Mouse (Mus musculus) cerebellum, adult 11-12 months (tissue): ENCODE results near the gene Ezh1.

ENCODE experiments used
- DNase-seq: peaks from one replicate; pipeline ENCODE4 v3.0.0; 2022

The Ezh1 gene

GRCm38 (mm10) chr11:101180261-101180660 is 46.0 kb downstream of the Ezh1 start:
- peak; percentile 47 for DNase-seq

DNA sequence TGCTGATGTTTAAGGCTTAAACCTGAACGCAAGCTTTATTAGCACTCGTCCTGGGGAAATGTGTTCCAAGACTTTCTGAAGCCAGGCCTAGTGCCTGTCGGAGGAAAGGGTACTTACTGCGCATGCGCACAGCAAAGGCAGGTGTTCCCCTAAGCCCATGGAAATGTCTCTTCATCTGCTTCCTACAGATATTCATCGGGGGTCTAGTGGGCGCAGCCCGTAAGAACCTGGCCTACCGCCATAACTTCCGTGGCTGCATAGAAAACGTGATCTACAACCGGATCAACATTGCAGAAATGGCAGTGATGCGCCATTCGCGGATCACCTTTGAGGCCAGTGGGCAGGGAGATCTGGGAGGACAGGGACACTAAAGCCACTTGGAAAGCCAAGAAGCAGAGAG is 47.0 kb downstream of the Ezh1 start:
- DNase-seq: peak; percentile 82

- DNase-seq: peak; percentile 75
Measured at GRCm38 (mm10) chr11:101178061-101179058, 47.9 kb downstream of the Ezh1 start.

DNA sequence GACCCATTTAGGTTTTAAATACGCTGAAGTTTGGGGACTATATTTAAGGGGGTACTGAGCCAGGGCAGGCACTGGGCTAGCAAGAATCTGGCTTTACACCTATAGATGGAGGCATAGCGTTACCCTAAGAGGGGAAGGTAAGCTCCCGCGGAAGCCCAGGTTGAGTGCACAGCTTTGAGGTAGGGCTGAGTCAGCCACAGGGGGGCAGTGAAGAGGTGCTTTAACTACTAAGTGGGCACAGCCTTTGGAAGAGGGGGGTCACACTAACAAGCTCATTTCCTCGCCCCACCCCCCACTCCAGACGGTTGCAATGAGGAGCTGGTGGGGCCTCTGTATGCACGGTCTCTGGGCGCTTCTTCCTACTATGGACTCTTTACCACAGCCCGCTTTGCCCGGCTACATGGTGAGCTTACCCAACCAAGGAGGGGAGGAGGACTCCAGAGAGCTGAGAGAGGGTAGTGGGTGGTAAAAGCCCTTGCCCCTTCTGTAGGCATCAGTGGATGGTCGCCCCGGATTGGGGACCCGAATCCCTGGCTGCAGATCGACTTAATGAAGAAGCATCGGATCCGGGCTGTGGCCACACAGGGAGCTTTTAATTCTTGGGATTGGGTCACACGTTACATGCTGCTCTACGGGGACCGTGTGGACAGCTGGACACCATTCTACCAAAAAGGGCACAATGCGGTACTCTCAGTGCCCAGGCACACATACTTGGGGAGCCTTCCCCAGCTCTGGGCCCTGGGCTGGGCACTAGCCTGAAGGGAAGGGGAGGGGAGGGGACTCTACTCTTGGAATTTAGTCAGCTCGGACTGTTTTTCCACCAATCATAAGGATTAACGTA is 49.1 kb downstream of the Ezh1 start:
- peak; percentile 91 for DNase-seq

DNA sequence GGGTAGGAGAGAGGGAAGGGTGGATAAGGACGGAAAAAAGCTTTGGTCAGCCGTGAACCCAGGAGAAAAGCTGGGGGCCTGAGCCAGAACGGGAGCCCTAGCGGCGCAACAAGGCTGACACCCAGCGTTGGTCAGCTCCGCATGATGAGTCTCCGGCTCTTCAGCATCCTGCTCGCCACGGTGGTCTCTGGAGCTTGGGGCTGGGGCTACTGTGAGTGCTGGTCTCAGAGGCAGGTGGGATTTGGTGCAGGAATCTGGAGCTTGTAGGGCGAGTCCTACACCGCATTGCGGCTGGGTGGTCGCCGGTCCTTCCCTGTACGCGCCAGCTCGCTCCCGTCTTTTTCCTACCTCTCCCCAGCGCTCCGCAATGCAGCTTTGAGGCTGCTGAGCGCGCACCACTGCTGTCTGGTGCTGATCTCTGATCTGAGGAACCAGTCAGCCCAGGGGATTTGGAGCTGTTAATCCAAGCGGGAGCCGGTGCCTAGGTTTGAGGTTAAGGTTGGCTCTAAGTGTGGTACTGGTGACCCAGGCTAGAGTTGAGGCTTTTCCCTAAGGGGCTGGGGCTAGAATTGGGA is 50.1 kb downstream of the Ezh1 start:
- DNase-seq: peak; percentile 82

DNA sequence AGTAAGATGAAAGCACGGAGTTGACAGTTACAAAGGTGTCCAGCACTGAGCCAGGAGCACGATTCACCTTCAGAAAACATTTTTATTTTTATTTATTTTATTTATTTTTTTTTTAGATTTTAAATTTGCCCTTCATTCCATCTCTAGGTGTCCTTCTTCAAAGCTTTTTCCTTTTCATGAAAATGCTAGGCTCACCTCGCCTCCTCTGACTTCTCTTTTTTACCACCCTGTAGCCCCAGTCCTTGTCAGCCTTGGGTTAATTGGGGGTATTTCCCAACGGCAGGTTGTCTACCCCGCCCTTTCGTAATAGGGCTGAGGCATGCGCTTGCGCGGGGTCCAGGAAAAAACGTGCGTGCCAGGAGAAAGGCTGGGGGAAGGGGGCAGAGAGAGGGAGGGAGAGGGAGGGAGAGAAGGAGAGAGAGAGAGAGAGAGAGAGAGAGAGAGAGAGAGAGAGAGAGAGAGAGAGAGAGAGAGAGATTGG is 50.6 kb downstream of the Ezh1 start:
- DNase-seq: peak; percentile 86

- DNase-seq: no peak
Measured at GRCm38 (mm10) chr11:101174851-101175628, 51.2 kb downstream of the Ezh1 start, which contains the start of gene Ccr10. TSS of gene Ccr10 (minus strand) at chr11:101175443.

GRCm38 (mm10) chr11:101174389-101174745 is 51.9 kb downstream of the Ezh1 start:
- DNase-seq: peak; percentile 85

DNA sequence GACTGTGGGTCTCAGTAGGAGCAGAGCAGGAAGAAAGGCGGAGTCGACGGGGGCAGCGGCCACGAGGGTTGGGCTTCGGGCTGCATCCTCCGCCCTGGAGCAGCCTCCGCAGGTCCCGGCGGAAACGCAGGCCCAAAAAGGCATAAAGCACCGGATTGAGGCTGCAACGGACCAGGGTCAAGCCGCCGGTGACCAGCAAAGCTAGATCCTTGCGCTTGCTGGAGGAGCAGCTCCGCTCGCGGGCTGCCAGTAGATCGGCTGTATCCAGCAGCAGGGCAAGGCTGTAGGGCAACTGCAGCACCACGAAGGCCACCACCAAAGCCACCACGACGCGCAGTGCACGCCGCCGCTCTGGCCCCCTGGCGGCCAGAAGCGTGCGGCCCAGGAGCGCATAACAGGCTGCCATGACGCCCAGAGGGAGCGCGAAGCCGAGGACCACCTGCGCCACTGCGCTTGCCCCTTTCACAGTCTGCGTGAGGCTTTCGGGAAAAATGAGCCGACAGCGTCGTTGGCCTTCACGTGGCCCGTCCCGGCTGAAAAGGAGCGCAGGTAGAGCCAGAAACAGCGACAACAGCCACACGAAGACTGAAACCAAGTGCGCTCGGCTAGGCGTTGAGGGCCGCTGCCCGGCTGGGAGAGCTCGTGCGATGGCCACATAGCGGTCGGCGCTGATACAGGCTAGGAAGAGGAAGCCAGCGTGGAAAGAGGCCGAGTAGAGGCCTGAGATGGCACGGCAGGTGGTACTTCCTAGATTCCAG is 52.5 kb downstream of the Ezh1 start:
- DNase-seq: peak; percentile 80

- peak; percentile 84 for DNase-seq
Measured at GRCm38 (mm10) chr11:101173112-101173511, 53.2 kb downstream of the Ezh1 start.

- DNase-seq: no peak
Measured at GRCm38 (mm10) chr11:101172434-101172815, 53.8 kb downstream of the Ezh1 start.

- DNase-seq: peak; percentile 83
Measured at GRCm38 (mm10) chr11:101171721-101172433, 54.4 kb downstream of the Ezh1 start.

DNA sequence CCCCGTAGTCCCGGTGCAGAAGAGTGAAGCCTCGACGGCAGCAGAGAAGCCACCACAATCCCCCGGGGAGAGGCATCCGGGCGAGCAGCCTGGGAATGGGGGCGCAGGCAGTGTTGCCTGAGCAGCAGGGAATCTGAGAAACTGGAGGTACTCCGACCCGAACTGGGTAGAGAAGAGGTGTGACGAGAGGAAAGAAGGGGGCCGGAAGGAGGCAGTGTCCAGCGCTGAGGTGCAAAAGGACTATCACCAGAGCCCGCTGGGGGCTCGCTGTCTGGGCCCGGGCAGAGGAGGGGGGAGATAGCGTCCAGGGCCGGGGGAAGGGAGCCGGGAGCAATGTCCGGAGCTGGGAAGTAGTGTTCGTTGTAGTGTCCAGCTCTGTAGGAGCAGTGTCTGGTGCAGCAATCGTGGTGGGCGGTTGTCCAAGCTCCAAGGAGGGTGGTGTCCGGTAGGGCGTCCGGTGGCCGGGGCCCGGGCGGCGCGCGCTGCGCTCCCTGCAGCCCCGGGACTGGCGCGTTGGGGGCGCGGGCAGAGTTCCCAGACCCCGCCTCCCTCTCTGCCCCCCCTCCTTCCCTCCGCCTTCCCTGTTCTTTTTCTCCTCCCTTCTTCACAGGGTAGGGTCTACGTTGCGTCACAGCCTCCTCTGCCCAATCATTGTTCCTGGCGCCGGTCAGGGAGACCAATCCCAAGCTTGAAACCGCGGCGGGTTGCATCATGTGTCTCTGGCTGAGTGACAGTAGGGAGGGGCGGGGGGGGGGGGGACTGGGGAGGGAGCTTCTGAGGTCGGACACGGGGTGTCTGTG is 55.3 kb downstream of the Ezh1 start, which contains the start of gene Plekhh3:
Gene Plekhh3 (minus strand): TSS at position 541 of the 800 bp plus-strand sequence.
- peak; percentile 98 for DNase-seq

- DNase-seq: peak; percentile 83
Measured at GRCm38 (mm10) chr11:101170354-101170810, 55.9 kb downstream of the Ezh1 start, which contains the start of gene Cntnap1. TSS of gene Cntnap1 (plus strand) at chr11:101170523.

- DNase-seq: peak; percentile 79
Measured at GRCm38 (mm10) chr11:101169301-101170107, 56.8 kb downstream of the Ezh1 start.

- DNase-seq: peak; percentile 52
Measured at GRCm38 (mm10) chr11:101168301-101168980, 57.8 kb downstream of the Ezh1 start.

GRCm38 (mm10) chr11:101167963-101168300 is 58.3 kb downstream of the Ezh1 start:
- peak; percentile 43 for DNase-seq
